Mouse (Mus musculus) lung, adult 2 months (tissue): ENCODE measurements at regions not wholly inside any gene's neighbourhood (a gene's known extent, or its start where the extent isn't known, plus 50 kb on each side); places are given as distances from the start of the nearest gene placed in this dataset.

Experiments used
- DNase-seq: peaks from one replicate; pipeline ENCODE4 v3.0.0; 2022
- H3K4me1 ChIP-seq: fragments of 200-500 bp; 2 replicates; pipeline ENCODE4 v1.6.1; 2011; ENCODE audit warnings: low read length; ENCODE audit not compliant: control insufficient read depth, insufficient read depth
- H3K4me3 ChIP-seq: fragments of 200-500 bp; replicated peaks from 2 replicates; pipeline ENCODE3; 2011; ENCODE audit warnings: low read depth, mild to moderate bottlenecking, control low read depth, low read length; ENCODE audit errors: extremely low read depth
- CTCF ChIP-seq: fragments of 200-500 bp; IDR thresholded peaks from 2 replicates; pipeline ENCODE4 v1.5.1; 2011; ENCODE audit warnings: mild to moderate bottlenecking, low read length, control low read depth; ENCODE audit not compliant: insufficient read depth
- POLR2A ChIP-seq: fragments of 200-500 bp; IDR thresholded peaks from 2 replicates; pipeline ENCODE4 v1.6.1; 2011; ENCODE audit warnings: low read depth, mild to moderate bottlenecking, control low read depth, low read length, borderline replicate concordance; ENCODE audit errors: extremely low read depth
- WGBS: fragments of 180-500 bp; shearing (Covaris S2); methylation state at CpG from one replicate; pipeline ENCODE4 v1.1.7; 2018; 5-methylcytosine and 5-hydroxymethylcytosine counted together

- no peak for TF ChIP-seq CTCF
- no peak for TF ChIP-seq POLR2A
- Histone ChIP-seq H3K4me1 (peaks cover 8% of the 10 kb centered on the region), H3K4me3 (no peak overlapping the region)
- DNase-seq = peak; percentile 63
- WGBS = 42% methylated on average over 7 of the region's 7 CpGs
Measured at GRCm38 (mm10) chr8:126698601-126699388, 105.0 kb upstream of the Irf2bp2 start.

GRCm38 (mm10) chr8:126696346-126697010 is 102.7 kb upstream of the Irf2bp2 start:
- WGBS = 89% methylated on average over 7 of the region's 7 CpGs
- no peak overlapping the region for H3K4me3 ChIP-seq
- H3K4me1 ChIP-seq = peaks cover 19% of the 10 kb centered on the region
- TF ChIP-seq CTCF = no peak
- TF ChIP-seq POLR2A = no peak
- DNase-seq = no peak

- TF ChIP-seq CTCF (no peak), POLR2A (no peak)
- Histone ChIP-seq H3K4me1 (peaks cover 16% of the 10 kb centered on the region), H3K4me3 (no peak overlapping the region)
- WGBS = 61% methylated on average over 7 of the region's 7 CpGs
- DNase-seq = no peak
Measured at GRCm38 (mm10) chr8:126694370-126694769, 100.6 kb upstream of the Irf2bp2 start.

GRCm38 (mm10) chr8:126693642-126694041 is 99.9 kb upstream of the Irf2bp2 start:
- WGBS = 49% methylated on average over 1 of the region's 1 CpGs
- Histone ChIP-seq H3K4me3 (no peak overlapping the region), H3K4me1 (peaks cover 15% of the 10 kb centered on the region)
- DNase-seq = no peak
- TF ChIP-seq CTCF (no peak), POLR2A (no peak)

GRCm38 (mm10) chr8:126692711-126693110 is 98.9 kb upstream of the Irf2bp2 start:
- Histone ChIP-seq H3K4me1 (peaks cover 13% of the 10 kb centered on the region), H3K4me3 (no peak overlapping the region)
- no peak for DNase-seq
- TF ChIP-seq POLR2A = no peak
- TF ChIP-seq CTCF = no peak
- 65% methylated on average over 3 of the region's 3 CpGs for WGBS

- WGBS = 14% methylated on average over 3 of the region's 3 CpGs
- DNase-seq = no peak
- no peak for TF ChIP-seq CTCF
- no peak for TF ChIP-seq POLR2A
Measured at GRCm38 (mm10) chr8:126692263-126692662, 98.5 kb upstream of the Irf2bp2 start.

GRCm38 (mm10) chr8:126688450-126688849 is 94.7 kb upstream of the Irf2bp2 start:
- TF ChIP-seq CTCF = no peak
- no peak for TF ChIP-seq POLR2A
- H3K4me1 ChIP-seq = peaks cover 11% of the 10 kb centered on the region
- no peak overlapping the region for H3K4me3 ChIP-seq
- WGBS = 83% methylated on average over 5 of the region's 5 CpGs
- no peak for DNase-seq

More at GRCm38 (mm10) chr8:126692263-126692662, 98.5 kb upstream of the Irf2bp2 start:
- Histone ChIP-seq H3K4me1 (peaks cover 13% of the 10 kb centered on the region), H3K4me3 (no peak overlapping the region)

GRCm38 (mm10) chr8:126688014-126688413 is 94.2 kb upstream of the Irf2bp2 start:
- H3K4me3 ChIP-seq = no peak overlapping the region
- no peak for DNase-seq
- 87% methylated on average over 6 of the region's 6 CpGs for WGBS
- TF ChIP-seq POLR2A = no peak
- peaks cover 11% of the 10 kb centered on the region for H3K4me1 ChIP-seq

GRCm38 (mm10) chr8:126686827-126687226 is 93.0 kb upstream of the Irf2bp2 start:
- 76% methylated on average over 4 of the region's 4 CpGs for WGBS
- no peak overlapping the region for H3K4me3 ChIP-seq
- TF ChIP-seq POLR2A = no peak
- TF ChIP-seq CTCF = no peak
- peaks cover 4% of the 10 kb centered on the region for H3K4me1 ChIP-seq
- DNase-seq = no peak

GRCm38 (mm10) chr8:126685365-126685764 is 91.6 kb upstream of the Irf2bp2 start:
- no peak for DNase-seq
- H3K4me3 ChIP-seq = no peak overlapping the region
- WGBS = 70% methylated on average over 6 of the region's 6 CpGs
- peaks cover 3% of the 10 kb centered on the region for H3K4me1 ChIP-seq
- no peak for TF ChIP-seq CTCF
- TF ChIP-seq POLR2A = no peak
